Mouse (Mus musculus) heart, postnatal 0 days (tissue): ENCODE results near the gene Dad1. TPM values are rescaled to one million over a fixed set of nuclear protein-coding genes. Genes with fewer than 3 reads are reported as not detected.
A peak's percentile ranks its signal among the peaks of the same experiment; 100 is the strongest.

ENCODE experiments used
- ATAC-seq: fragments of 200-750 bp; cut with Nextera tagmentation; 2 replicates; pipeline ENCODE4 v1.8.0; 2017; ENCODE audit warnings: low read depth, moderate number of reproducible peaks, moderate library complexity; ENCODE audit not compliant: insufficient read depth
- DNase-seq: peaks from one replicate; pipeline ENCODE4 v3.0.0-alpha.2; 2016; ENCODE audit warnings: low spot score
- H3K27ac ChIP-seq: fragments of 300-500 bp; sonication (generic); 2 replicates; pipeline ENCODE4 v1.5.1; 2014; ENCODE audit warnings: low read depth, mild to moderate bottlenecking
- H3K27me3 ChIP-seq: fragments of 300-500 bp; sonication (generic); 2 replicates; pipeline ENCODE4 v1.6.1; 2014; ENCODE audit warnings: low read length, mixed read lengths; ENCODE audit not compliant: control insufficient read depth, insufficient read depth
- H3K36me3 ChIP-seq: fragments of 300-500 bp; sonication (generic); replicated peaks from 2 replicates; pipeline ENCODE4 v1.6.1; 2014; ENCODE audit warnings: low read length, mixed read lengths; ENCODE audit not compliant: control insufficient read depth, insufficient read depth
- H3K4me1 ChIP-seq: fragments of 300-500 bp; sonication (generic); 2 replicates; pipeline ENCODE4 v1.6.1; 2014; ENCODE audit warnings: antibody characterized with exemption; ENCODE audit not compliant: control insufficient read depth, insufficient read depth
- H3K4me2 ChIP-seq: fragments of 300-500 bp; sonication (generic); 2 replicates; pipeline ENCODE4 v1.6.1; 2014; ENCODE audit warnings: low read depth, mild to moderate bottlenecking, low read length, moderate library complexity
- H3K4me3 ChIP-seq: fragments of 300-500 bp; sonication (generic); 2 replicates; pipeline ENCODE4 v1.5.1; 2014; ENCODE audit warnings: low read depth, low read length
- H3K9ac ChIP-seq: fragments of 300-500 bp; sonication (generic); replicated peaks from 2 replicates; pipeline ENCODE4 v1.6.1; 2014; ENCODE audit warnings: low read depth, low read length, mixed read lengths
- H3K9me3 ChIP-seq: fragments of 300-500 bp; sonication (generic); replicated peaks from 2 replicates; pipeline ENCODE4 v1.6.1; 2016; ENCODE audit warnings: low read length; ENCODE audit not compliant: control insufficient read depth
- CTCF ChIP-seq: IDR thresholded peaks from 2 replicates; pipeline ENCODE4 v1.5.1; 2016; ENCODE audit warnings: antibody characterized with exemption, control low read depth, low read depth
- EP300 ChIP-seq: IDR thresholded peaks from 2 replicates; pipeline ENCODE4 v1.6.1; 2016; ENCODE audit warnings: antibody characterized with exemption, low read depth
- WGBS: fragments of 180-500 bp; shearing (Covaris S2); extraction: QIAGEN DNeasy Blood & Tissue Kit; methylation state at CpG from one replicate; pipeline ENCODE4 v1.1.7; 2014; 5-methylcytosine and 5-hydroxymethylcytosine counted together
- polyA plus RNA-seq: library from polyadenylated mRNA; unstranded; fragments of >200 nt; fragmentation: Nextera tagmentation; extraction: Ambion mirVana; gene quantifications from 2 replicates; pipeline ENCODE4 v1.2.1, GENCODE M21; 2015
- total RNA-seq: library from RNA; depleted of rRNA; stranded (reverse); fragments of >200 nt; gene quantifications from 2 replicates; pipeline ENCODE4 v1.2.3, GENCODE M21; 2014; ENCODE audit warnings: low replicate concordance

Gene Dad1
- total and polyA plus RNA-seq, 2 experiments from 2014 or later = 313 to 389 TPM

GRCm38 (mm10) chr14:54259003-54259721, 5.3 kb upstream of the Dad1 start:
- peak overlapping the region; percentile 79 for H3K9ac ChIP-seq
- under 1% methylated on average over 35 of the region's 35 CpGs for WGBS
- peaks cover 26% of the 10 kb centered on the region for H3K4me1 ChIP-seq
- H3K27me3 ChIP-seq = no peaks in the 10 kb centered on the region
- peak overlapping the region; percentile 88 for H3K27ac ChIP-seq
- DNase-seq = peak; percentile 95
- peak overlapping the region; percentile 82 for H3K4me3 ChIP-seq
- TF ChIP-seq CTCF (no peak), EP300 (no peak)
- peak; percentile 95 for ATAC-seq
- H3K36me3 ChIP-seq = peaks cover 24% of the 10 kb centered on the region
- H3K9me3 ChIP-seq = no peaks in the 10 kb centered on the region
- H3K4me2 ChIP-seq = peak overlapping the region; percentile 79

GRCm38 (mm10) chr14:54258131-54258670, 4.3 kb upstream of the Dad1 start:
- Histone ChIP-seq H3K4me2 (no peak overlapping the region), H3K27ac (no peak overlapping the region), H3K27me3 (no peaks in the 10 kb centered on the region), H3K9me3 (no peaks in the 10 kb centered on the region), H3K4me3 (no peak overlapping the region), H3K9ac (no peak overlapping the region), H3K4me1 (peaks cover 26% of the 10 kb centered on the region), H3K36me3 (peaks cover 15% of the 10 kb centered on the region)
- ATAC-seq = no peak
- WGBS = 69% methylated on average over 7 of the region's 7 CpGs
- no peak for TF ChIP-seq EP300
- TF ChIP-seq CTCF = no peak
- DNase-seq = no peak

GRCm38 (mm10) chr14:54254670-54255202, 832 bp upstream of the Dad1 start:
- Histone ChIP-seq H3K27me3 (no peaks in the 10 kb centered on the region), H3K4me2 (peak overlapping the region; percentile 81), H3K4me1 (peaks cover 27% of the 10 kb centered on the region), H3K36me3 (no peaks in the 10 kb centered on the region), H3K9me3 (no peaks in the 10 kb centered on the region), H3K27ac (peak overlapping the region; percentile 92), H3K9ac (peak overlapping the region; percentile 68), H3K4me3 (peak overlapping the region; percentile 82)
- 38% methylated on average over 12 of the region's 12 CpGs for WGBS
- ATAC-seq (no peak), DNase-seq (peak; percentile 34)
- no peak for TF ChIP-seq EP300
- TF ChIP-seq CTCF = no peak

- no peaks in the 10 kb centered on the region for H3K9me3 ChIP-seq
- H3K9ac ChIP-seq = no peak overlapping the region
- DNase-seq = no peak
- peaks cover 14% of the 10 kb centered on the region; the same call in 1 of the 2 replicates for H3K36me3 ChIP-seq
- 61% methylated on average over 4 of the region's 4 CpGs for WGBS
- H3K4me2 ChIP-seq = no peak overlapping the region
- peaks cover 21% of the 10 kb centered on the region; the same call in 1 of the 2 replicates for H3K4me1 ChIP-seq
- no peak overlapping the region for H3K4me3 ChIP-seq
- no peak for ATAC-seq
- no peaks in the 10 kb centered on the region for H3K27me3 ChIP-seq
- no peak for TF ChIP-seq CTCF
- TF ChIP-seq EP300 = no peak
- no peak overlapping the region for H3K27ac ChIP-seq
Observed at GRCm38 (mm10) chr14:54250122-54250521, 3.8 kb downstream of the Dad1 start.

GRCm38 (mm10) chr14:54249326-54249725, 4.6 kb downstream of the Dad1 start:
- 0 out of 2 replicates have a peak overlapping the region, but pooled peaks have one; percentile 9 for H3K4me2 ChIP-seq

More at GRCm38 (mm10) chr14:54249326-54249725, 4.6 kb downstream of the Dad1 start:
- H3K27ac ChIP-seq = no peak overlapping the region
- no peak for TF ChIP-seq EP300
- no peak for TF ChIP-seq CTCF
- H3K36me3 ChIP-seq = peaks cover 14% of the 10 kb centered on the region; the same call in 1 of the 2 replicates
- no peak for ATAC-seq
- H3K4me3 ChIP-seq = no peak overlapping the region
- peaks cover 16% of the 10 kb centered on the region; the same call in 1 of the 2 replicates for H3K4me1 ChIP-seq
- H3K9ac ChIP-seq = no peak overlapping the region
- H3K27me3 ChIP-seq = no peaks in the 10 kb centered on the region
- H3K9me3 ChIP-seq = no peaks in the 10 kb centered on the region
- no peak for DNase-seq
- WGBS = 62% methylated on average over 9 of the region's 9 CpGs
